Mouse (Mus musculus): ENCODE results near the gene Nrl.

The Nrl gene

GRCm38 (mm10) chr14:55524785-55525184, at the start of gene Nrl:
Gene Nrl (minus strand): TSS chr14:55524981.
- peak; percentile 80 for DNase-seq

GRCm38 (mm10) chr14:55571760-55572159, 47.0 kb upstream of the Nrl start:
- no peak for DNase-seq

- DNase-seq: no peak
Observed at GRCm38 (mm10) chr14:55570588-55570987, 45.8 kb upstream of the Nrl start.

- no peak for DNase-seq
Observed at GRCm38 (mm10) chr14:55567496-55567895, 42.7 kb upstream of the Nrl start.

GRCm38 (mm10) chr14:55565748-55566147, 41.0 kb upstream of the Nrl start:
- no peak for DNase-seq

GRCm38 (mm10) chr14:55563249-55563648, 38.5 kb upstream of the Nrl start:
- no peak for DNase-seq

GRCm38 (mm10) chr14:55561860-55562259, 37.1 kb upstream of the Nrl start:
- DNase-seq: no peak

GRCm38 (mm10) chr14:55560202-55561073, 35.7 kb upstream of the Nrl start, which contains the start of gene A730061H03Rik:
Gene A730061H03Rik (minus strand): TSS chr14:55560406.
- DNase-seq: peak; percentile 100

- peak; percentile 97 for DNase-seq
Observed at GRCm38 (mm10) chr14:55559799-55560201, 35.0 kb upstream of the Nrl start, which contains the start of gene Dcaf11. Gene Dcaf11 (plus strand): TSS chr14:55560006.

GRCm38 (mm10) chr14:55558740-55559448, 34.1 kb upstream of the Nrl start:
- DNase-seq: no peak

GRCm38 (mm10) chr14:55557587-55557986, 32.8 kb upstream of the Nrl start:
- no peak for DNase-seq

GRCm38 (mm10) chr14:55557003-55557402, 32.2 kb upstream of the Nrl start:
- DNase-seq: peak; percentile 78

GRCm38 (mm10) chr14:55555788-55556187, 31.0 kb upstream of the Nrl start:
- no peak for DNase-seq

- DNase-seq: no peak
Observed at GRCm38 (mm10) chr14:55554635-55555034, 29.9 kb upstream of the Nrl start.

GRCm38 (mm10) chr14:55551794-55552193, 27.0 kb upstream of the Nrl start:
- no peak for DNase-seq

- DNase-seq: no peak
Observed at GRCm38 (mm10) chr14:55551347-55551746, 26.6 kb upstream of the Nrl start.

- no peak for DNase-seq
Observed at GRCm38 (mm10) chr14:55550191-55550590, 25.4 kb upstream of the Nrl start.

GRCm38 (mm10) chr14:55544334-55544733, 19.6 kb upstream of the Nrl start:
- DNase-seq: no peak

- DNase-seq: no peak
Observed at GRCm38 (mm10) chr14:55542268-55542667, 17.5 kb upstream of the Nrl start.

GRCm38 (mm10) chr14:55540787-55541321, 16.1 kb upstream of the Nrl start:
- DNase-seq: peak; percentile 89

GRCm38 (mm10) chr14:55540067-55540786, 15.4 kb upstream of the Nrl start, which contains the start of gene Pck2:
Gene Pck2 (plus strand): TSS chr14:55540266.
- peak; percentile 88 for DNase-seq

- DNase-seq: peak; percentile 71
Observed at GRCm38 (mm10) chr14:55536116-55536745, 11.4 kb upstream of the Nrl start.

All from retina, postnatal 1 day (tissue).